Mouse (Mus musculus): ENCODE measurements around the gene Tcf7. TPM values are rescaled to one million over a fixed set of nuclear protein-coding genes. Genes with fewer than 3 reads are reported as not detected.

Gene Tcf7
- polyA plus RNA-seq, 1 experiment, result 3.4 TPM

DNA sequence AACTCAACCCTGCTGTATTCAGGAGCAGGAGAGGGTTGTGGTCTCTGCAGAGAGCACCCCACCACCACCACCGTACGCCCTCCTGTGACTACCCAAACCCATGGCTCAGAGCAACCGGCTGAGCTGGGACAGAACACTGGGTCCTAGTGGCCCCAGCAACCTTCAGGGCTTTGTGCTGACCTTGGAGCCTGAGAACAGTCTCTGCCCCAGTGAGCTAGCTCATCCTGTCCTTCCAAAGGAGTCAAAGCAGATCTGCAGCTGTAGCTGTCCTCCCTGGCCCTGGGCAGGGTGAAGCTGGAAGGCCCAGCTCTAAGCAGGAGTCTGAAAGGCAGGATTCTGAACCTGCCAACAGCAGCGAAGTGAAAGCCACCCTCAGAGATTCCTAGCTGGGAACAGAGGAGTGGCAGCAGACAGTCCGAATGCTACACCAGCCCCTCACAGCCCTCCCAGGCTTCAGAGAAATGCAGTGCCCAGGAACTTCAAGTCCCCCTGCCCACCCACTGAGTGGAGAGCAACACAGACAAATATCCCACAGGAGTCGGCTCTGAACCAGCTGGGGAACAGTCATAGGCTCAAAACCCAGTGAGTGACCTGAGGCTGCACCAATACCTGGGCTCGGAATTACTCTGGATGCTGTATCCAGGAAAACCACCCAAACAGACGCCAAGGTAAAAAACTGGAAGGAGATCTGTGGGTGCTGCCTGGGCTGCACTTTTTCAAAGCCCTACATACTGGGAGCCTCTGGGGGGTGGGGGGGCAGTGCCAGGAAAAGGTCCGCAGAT, 6.8 kb downstream of the Tcf7 start:
- DNase-seq, result no peak
- no peaks in the 10 kb centered on the region for H3K27me3 ChIP-seq (ENCODE audit: control insufficient read depth, insufficient read depth, low read length)
- H3K4me1 ChIP-seq (ENCODE audit: control insufficient read depth, insufficient read depth, low read length), result peaks cover 9% of the 10 kb centered on the region
- TF ChIP-seq POLR2A (IDR thresholded peaks at IDR 0.05; ENCODE audit: borderline replicate concordance, insufficient read depth, low read length) (no peak), CTCF (IDR thresholded peaks at IDR 0.05; ENCODE audit: borderline replicate concordance, insufficient read depth, low read depth, low read length) (no peak)
- H3K4me3 ChIP-seq (replicated peaks; ENCODE audit: insufficient read depth, low read depth, low read length), result no peak overlapping the region
- no peak overlapping the region for H3K27ac ChIP-seq (ENCODE audit: insufficient read depth, low read length)
- WGBS, result 81% methylated on average over 9 of the region's 9 CpGs

DNA sequence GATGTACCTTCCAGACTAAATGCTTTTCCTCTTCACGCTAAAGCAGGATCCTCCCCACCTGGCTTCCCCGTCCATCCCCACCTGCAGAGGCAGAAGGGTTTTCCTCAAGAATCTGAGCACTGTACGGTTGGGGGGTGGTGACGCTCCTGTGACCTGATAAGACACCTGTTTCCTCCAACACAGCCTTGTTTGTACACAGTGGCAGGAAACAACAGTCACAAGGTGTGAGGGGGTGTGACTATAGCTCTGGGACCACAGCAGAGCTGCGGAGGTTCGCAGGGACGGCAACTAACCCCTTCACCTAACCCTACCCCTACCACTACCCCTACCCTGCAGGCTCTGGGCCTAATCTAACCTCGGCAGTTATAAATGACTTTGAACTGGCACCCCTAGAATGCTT, 7.4 kb downstream of the Tcf7 start:
- H3K27ac ChIP-seq (ENCODE audit: insufficient read depth, low read length), result no peak overlapping the region
- WGBS, result 92% methylated on average over 8 of the region's 8 CpGs
- TF ChIP-seq CTCF (IDR thresholded peaks at IDR 0.05; ENCODE audit: borderline replicate concordance, insufficient read depth, low read depth, low read length), result no peak
- no peak for DNase-seq
- no peak overlapping the region for H3K4me3 ChIP-seq (replicated peaks; ENCODE audit: insufficient read depth, low read depth, low read length)
- no peaks in the 10 kb centered on the region for H3K27me3 ChIP-seq (ENCODE audit: control insufficient read depth, insufficient read depth, low read length)
- peaks cover 9% of the 10 kb centered on the region for H3K4me1 ChIP-seq (ENCODE audit: control insufficient read depth, insufficient read depth, low read length)

DNA sequence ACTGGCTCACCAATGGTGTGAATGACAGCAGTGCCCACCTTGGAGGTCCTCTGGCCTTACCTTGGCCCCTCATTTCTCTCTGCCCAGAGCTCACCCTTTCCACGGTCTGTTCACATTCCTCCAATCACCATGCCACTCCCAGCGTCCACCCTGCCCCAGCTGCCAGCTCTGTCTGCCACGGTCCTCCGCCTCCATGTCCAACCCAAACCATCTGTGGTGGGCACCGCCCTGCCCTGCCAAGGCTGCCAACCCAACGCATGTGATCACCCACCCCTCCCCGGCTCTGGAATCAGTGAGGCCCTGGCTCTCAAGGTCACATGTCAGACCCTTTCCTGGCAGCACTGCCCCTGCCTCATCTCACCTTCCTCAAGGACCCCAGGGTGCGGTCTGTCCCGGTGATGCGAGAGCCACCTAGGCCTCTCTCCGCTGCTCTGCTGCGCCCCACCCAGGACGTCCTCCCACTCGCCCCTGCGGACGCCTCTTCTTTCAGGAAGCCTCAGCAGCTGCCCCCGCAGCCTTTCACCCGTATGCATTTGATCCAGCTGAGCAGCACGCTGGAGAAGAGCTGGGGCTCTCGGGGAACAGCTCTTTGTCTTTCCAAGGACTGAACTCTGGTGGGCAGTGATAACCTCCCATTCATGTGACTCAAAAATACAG, 8.2 kb downstream of the Tcf7 start:
- Histone ChIP-seq H3K27ac (ENCODE audit: insufficient read depth, low read length) (no peak overlapping the region), H3K4me3 (replicated peaks; ENCODE audit: insufficient read depth, low read depth, low read length) (no peak overlapping the region), H3K27me3 (ENCODE audit: control insufficient read depth, insufficient read depth, low read length) (no peaks in the 10 kb centered on the region), H3K4me1 (ENCODE audit: control insufficient read depth, insufficient read depth, low read length) (peaks cover 9% of the 10 kb centered on the region)
- no peak for DNase-seq
- WGBS, result 56% methylated on average over 20 of the region's 20 CpGs
- TF ChIP-seq POLR2A (IDR thresholded peaks at IDR 0.05; ENCODE audit: borderline replicate concordance, insufficient read depth, low read length), result no peak
- no peak for TF ChIP-seq CTCF (IDR thresholded peaks at IDR 0.05; ENCODE audit: borderline replicate concordance, insufficient read depth, low read depth, low read length)

GRCm38 (mm10) chr11:52273942-52274330, 8.9 kb downstream of the Tcf7 start:
- no peak for DNase-seq
- Histone ChIP-seq H3K4me3 (replicated peaks; ENCODE audit: insufficient read depth, low read depth, low read length) (no peak overlapping the region), H3K27me3 (ENCODE audit: control insufficient read depth, insufficient read depth, low read length) (no peaks in the 10 kb centered on the region), H3K4me1 (ENCODE audit: control insufficient read depth, insufficient read depth, low read length) (peaks cover 9% of the 10 kb centered on the region), H3K27ac (ENCODE audit: insufficient read depth, low read length) (no peak overlapping the region)
- TF ChIP-seq CTCF (IDR thresholded peaks at IDR 0.05; ENCODE audit: borderline replicate concordance, insufficient read depth, low read depth, low read length) (no peak), POLR2A (IDR thresholded peaks at IDR 0.05; ENCODE audit: borderline replicate concordance, insufficient read depth, low read length) (no peak)
- WGBS, result 91% methylated on average over 4 of the region's 4 CpGs

DNA sequence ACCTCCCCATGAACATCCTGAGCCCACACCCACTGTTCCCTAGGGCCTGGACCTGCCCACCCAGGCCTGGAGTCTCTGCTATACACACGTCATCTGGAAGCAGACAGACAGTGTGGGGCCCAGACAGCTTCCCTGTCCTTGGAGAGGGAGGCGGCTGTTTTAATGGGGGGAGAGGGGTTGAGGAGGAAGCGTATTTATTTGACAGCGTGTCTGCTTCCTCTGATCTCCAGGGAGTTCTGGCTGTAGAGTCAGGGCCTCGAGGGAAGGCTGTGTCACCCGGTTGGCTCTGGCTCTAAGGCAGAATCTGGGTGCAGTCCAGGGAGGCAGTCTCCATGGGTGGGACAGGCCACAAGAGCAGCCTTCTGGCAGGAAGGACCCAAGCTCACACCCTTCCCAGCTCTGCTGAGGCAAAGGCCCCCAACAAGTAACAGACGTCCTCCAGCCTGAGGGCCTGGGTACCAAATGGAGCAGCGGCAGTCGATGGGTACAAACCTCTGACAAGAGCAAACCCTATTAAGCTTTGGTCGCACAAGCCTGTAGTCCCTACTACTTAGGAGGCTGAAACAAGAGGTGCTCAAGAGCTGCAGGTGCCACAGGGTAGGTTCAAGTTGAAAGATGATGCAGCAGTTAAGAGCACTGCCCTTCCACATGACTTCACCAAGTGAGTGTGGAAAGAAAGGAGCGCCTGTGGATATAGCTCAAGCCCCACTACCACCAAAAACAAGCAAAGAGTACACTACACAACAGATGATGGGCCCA, 9.5 kb downstream of the Tcf7 start:
- Histone ChIP-seq H3K4me3 (replicated peaks; ENCODE audit: insufficient read depth, low read depth, low read length) (no peak overlapping the region), H3K27ac (ENCODE audit: insufficient read depth, low read length) (no peak overlapping the region), H3K27me3 (ENCODE audit: control insufficient read depth, insufficient read depth, low read length) (no peaks in the 10 kb centered on the region), H3K4me1 (ENCODE audit: control insufficient read depth, insufficient read depth, low read length) (peaks cover 9% of the 10 kb centered on the region)
- TF ChIP-seq CTCF (IDR thresholded peaks at IDR 0.05; ENCODE audit: borderline replicate concordance, insufficient read depth, low read depth, low read length), result no peak
- no peak for TF ChIP-seq POLR2A (IDR thresholded peaks at IDR 0.05; ENCODE audit: borderline replicate concordance, insufficient read depth, low read length)
- WGBS, result 76% methylated on average over 11 of the region's 11 CpGs
- no peak for DNase-seq

DNA sequence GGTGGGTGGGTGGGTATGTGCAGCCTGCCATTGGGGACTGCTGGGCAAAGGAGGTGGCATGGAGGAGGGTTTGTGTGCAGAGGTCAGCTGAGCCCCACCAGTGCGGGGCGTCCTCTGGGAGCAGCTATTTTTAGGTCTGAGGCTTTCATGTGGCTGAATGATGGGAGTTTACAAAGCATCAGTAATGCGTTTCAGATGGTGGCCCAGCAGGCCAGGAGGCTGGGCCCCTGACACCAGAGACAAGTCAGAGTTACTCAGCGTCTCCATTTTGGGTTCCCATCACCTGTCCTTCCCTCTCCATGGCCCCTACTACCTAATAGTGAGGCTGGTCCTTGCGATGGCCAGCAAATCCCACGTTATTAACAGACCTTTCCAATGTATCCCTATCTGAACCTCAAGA, 10.2 kb downstream of the Tcf7 start:
- 49% methylated on average over 6 of the region's 6 CpGs for WGBS
- no peak overlapping the region for H3K27ac ChIP-seq (ENCODE audit: insufficient read depth, low read length)
- DNase-seq, result no peak

DNA sequence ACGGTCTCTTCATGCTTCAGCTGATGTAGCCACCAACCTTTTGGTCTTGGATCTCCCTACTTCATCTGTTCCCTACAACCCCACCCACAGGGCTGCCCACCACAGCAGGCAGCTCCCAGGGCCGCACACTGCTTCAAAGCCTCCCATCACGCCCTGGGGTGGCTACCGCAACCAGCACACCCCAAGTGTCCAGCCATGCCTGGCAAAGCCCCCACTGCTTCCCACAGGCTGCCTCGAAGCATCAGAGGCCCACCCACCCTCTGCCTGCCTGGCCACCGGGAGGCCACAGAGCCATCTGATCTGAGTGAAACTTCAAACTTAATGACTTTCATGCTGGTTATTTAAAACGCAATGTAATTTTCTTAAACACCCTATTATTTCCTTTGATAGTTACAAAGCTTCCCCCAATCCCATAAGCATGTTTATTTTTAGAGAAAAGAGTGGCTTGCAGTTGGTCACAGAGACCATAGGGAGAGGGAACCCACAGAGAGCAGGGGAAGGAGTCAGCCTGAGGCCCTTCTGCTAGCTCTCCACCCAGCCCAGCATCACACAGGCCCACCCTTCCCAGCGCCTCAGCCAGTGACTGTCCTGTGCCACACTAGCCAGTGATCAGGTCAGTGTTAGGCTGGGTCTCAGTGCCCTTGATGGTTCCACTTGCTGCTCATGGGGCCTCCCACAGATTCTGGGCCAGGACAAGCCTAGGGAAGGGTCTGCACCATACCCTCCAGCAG, 10.9 kb downstream of the Tcf7 start:
- no peak overlapping the region for H3K27ac ChIP-seq (ENCODE audit: insufficient read depth, low read length)
- no peak overlapping the region for H3K4me3 ChIP-seq (replicated peaks; ENCODE audit: insufficient read depth, low read depth, low read length)
- TF ChIP-seq CTCF (IDR thresholded peaks at IDR 0.05; ENCODE audit: borderline replicate concordance, insufficient read depth, low read depth, low read length) (no peak), POLR2A (IDR thresholded peaks at IDR 0.05; ENCODE audit: borderline replicate concordance, insufficient read depth, low read length) (no peak)
- peaks cover 9% of the 10 kb centered on the region for H3K4me1 ChIP-seq (ENCODE audit: control insufficient read depth, insufficient read depth, low read length)
- WGBS, result 89% methylated on average over 8 of the region's 8 CpGs
- DNase-seq, result no peak
- H3K27me3 ChIP-seq (ENCODE audit: control insufficient read depth, insufficient read depth, low read length), result no peaks in the 10 kb centered on the region

More for the DNA sequence above, 10.2 kb downstream of the Tcf7 start:
- TF ChIP-seq POLR2A (IDR thresholded peaks at IDR 0.05; ENCODE audit: borderline replicate concordance, insufficient read depth, low read length), result no peak
- TF ChIP-seq CTCF (IDR thresholded peaks at IDR 0.05; ENCODE audit: borderline replicate concordance, insufficient read depth, low read depth, low read length), result no peak
- Histone ChIP-seq H3K27me3 (ENCODE audit: control insufficient read depth, insufficient read depth, low read length) (no peaks in the 10 kb centered on the region), H3K4me3 (replicated peaks; ENCODE audit: insufficient read depth, low read depth, low read length) (no peak overlapping the region), H3K4me1 (ENCODE audit: control insufficient read depth, insufficient read depth, low read length) (peaks cover 9% of the 10 kb centered on the region)

Measured in cerebellum, adult 2 months (tissue).